Mouse (Mus musculus) colon, adult 2 months (tissue): Measurements from ENCODE around the gene Optc. TPM values are rescaled to one million over a fixed set of nuclear protein-coding genes. Genes with fewer than 3 reads are reported as not detected.

Experiments
- polyA plus RNA-seq: library from polyadenylated mRNA; depleted of rRNA; stranded (reverse); fragments of >200 nt; gene quantifications from 2 replicates; pipeline ENCODE4 v1.2.3, GENCODE M21; 2012; rRNA removed

Optc gene
- polyA plus RNA-seq, result 11.7 and 15.8 TPM in 2 replicates

GRCm38 (mm10) chr1:133907949-133908658 lies at the start of gene Optc:
Optc (minus strand) TSS chr1:133907999.

GRCm38 (mm10) chr1:133921304-133921751 lies 13.5 kb upstream of the Optc start, which contains the start of gene Prelp:
Prelp (minus strand) TSS chr1:133921414.

Other genes with a start within 250 kb of the Optc start
- 0.02 and 1.1 TPM in 2 replicates for gene Zbed6, start 247.1 kb downstream of the Optc start, polyA plus RNA-seq
- gene Gm38394, start 246.7 kb downstream of the Optc start, polyA plus RNA-seq, result 1.7 and 2.6 TPM in 2 replicates
- gene Lax1, start 217.9 kb downstream of the Optc start, polyA plus RNA-seq, result 3.4 and 4.1 TPM in 2 replicates
- gene Atp2b4, start 107.0 kb downstream of the Optc start, polyA plus RNA-seq, result 17.4 and 20.0 TPM in 2 replicates
- 33.6 and 37.7 TPM in 2 replicates for gene Prelp, start 13.4 kb upstream of the Optc start, polyA plus RNA-seq
- 1.3 and 2.7 TPM in 2 replicates for gene Fmod, start 129.3 kb upstream of the Optc start, polyA plus RNA-seq
- 98.3 and 133 TPM in 2 replicates for gene Btg2, start 171.1 kb upstream of the Optc start, polyA plus RNA-seq
- gene Chit1, start 203.2 kb upstream of the Optc start, polyA plus RNA-seq, result 0.38 and 0.57 TPM in 2 replicates